Mouse (Mus musculus) embryo, embryonic 10 days (tissue): Measurements from ENCODE around the gene Slc2a2.
A peak's percentile ranks its signal among the peaks of the same experiment; 100 is the strongest.
"Not testable (repeated sequence)": the region's sequence is repeated elsewhere in the genome, so short reads cannot be mapped to it uniquely, and the experiment has no call there.

Experiments
- DNase-seq: peaks from one replicate; pipeline ENCODE4 v3.0.0-alpha.2; 2015; ENCODE audit warnings: low spot score

Gene Slc2a2

DNA sequence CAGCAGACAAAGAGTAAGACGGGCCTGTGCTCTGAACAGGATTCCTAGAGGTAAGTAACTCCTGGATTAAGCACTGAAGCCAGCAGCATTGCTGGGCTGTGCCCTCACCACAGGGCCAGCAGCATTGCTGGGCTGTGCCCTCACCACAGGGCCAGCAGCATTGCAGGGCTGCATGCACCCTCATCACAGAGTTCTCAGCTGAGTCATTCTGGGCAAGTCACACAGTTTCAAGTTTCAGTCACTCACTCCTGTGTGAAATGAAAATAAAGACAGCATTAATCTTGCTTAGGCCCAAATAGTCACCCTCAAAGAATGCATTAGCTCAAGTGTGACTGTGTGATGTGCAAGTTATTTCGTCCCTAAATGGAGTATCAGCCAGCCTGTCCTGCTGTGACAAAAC lies 37.0 kb downstream of the Slc2a2 start:
- DNase-seq: no peak

GRCm38 (mm10) chr3:28736981-28737380 lies 39.3 kb downstream of the Slc2a2 start:
- DNase-seq: no peak

- DNase-seq: no peak
Measured at GRCm38 (mm10) chr3:28740353-28740752, 42.6 kb downstream of the Slc2a2 start.

GRCm38 (mm10) chr3:28743251-28743650 lies 45.5 kb downstream of the Slc2a2 start:
- DNase-seq: no peak

DNA sequence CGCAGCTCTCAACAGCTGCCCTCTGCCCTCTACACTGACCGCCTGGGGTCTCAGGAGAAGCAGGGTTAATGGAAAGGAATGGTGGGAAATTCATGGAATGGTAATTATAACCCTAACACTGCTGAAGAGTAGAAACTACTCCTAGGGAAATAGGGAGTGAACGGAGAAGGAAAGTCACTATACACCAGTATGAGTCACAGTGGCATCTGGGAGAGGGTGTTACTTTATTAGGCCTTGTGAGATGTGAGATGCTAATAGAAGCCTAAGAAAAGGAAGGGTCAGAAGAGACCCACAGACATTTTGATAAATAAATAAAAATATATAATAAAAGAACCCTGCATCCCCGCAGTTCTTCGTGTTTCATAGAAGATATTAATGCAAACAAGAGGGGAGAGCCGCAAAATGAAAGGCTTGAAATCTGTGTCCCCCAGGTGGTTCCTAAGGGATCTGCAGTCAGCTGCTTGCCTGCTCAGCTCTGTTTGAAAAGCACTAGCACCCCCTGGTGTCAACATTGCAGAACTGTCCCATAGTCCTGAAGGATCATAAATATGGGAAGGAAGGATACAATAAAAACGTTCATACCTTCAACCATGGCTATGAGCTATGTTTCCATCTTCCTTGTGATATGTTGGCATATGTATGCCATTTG lies 48.3 kb downstream of the Slc2a2 start:
- peak; percentile 90 for DNase-seq

- DNase-seq: no peak
Measured at GRCm38 (mm10) chr3:28748151-28748550, 50.4 kb downstream of the Slc2a2 start.

DNA sequence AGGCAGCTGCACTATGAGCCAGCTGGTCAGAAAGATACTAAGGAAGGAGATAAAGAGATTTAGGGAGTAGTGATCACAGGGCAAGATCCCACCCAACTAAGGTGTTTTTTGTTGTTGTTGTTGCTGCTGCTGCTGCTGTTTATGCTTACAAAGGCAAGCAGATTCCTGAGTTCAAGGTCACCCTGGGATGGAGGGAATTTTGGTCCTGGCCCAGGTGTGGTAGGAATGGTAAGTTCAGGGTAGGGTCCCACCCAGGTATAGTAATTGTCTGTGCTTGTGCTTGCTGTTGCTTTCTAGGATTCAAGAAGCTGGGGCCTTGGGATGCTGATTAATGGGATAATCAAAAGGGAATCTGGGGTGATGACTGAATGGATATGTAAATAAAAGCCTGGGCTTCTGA lies 51.3 kb downstream of the Slc2a2 start:
- DNase-seq: no peak

DNA sequence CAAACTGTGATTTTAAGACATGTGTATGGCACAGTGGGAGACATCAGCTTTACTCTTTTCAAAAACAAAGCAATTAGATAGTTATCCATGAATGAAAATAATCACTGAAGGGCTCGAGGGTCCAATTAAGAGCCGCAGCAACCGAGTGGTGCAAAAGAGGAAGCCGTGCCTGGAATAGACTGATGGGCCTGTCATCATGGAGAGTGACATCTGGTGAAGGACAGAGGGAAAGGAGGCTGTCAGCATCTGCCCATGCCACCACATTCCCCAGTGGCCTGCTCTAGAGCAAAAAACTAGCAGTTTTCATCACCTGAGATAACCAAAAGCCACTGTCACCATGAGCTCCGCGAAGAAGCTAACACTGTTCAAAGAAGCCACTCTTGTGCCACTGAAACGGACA lies 57.8 kb downstream of the Slc2a2 start:
- DNase-seq: no peak

- no peak for DNase-seq
Measured at GRCm38 (mm10) chr3:28761225-28761789, 63.6 kb downstream of the Slc2a2 start.

DNA sequence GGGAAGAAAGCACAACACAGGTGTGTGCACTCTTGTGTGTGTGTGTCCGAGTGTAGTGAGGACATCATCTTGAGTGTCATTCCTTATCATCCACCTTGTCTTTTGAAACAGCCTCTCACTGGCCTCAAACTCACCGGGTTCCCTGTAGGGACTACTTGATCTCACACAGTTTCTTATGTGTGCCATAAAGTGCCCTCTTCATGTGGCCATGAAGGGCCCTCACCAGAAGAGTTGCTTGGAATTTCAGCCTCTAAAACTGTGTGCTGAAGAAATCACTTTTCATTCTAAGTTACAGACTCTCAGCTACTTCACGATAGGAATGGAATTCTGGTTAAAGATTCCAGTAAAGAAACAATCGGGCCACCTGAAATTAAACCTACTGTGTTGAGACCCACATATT lies 69.2 kb downstream of the Slc2a2 start:
- no peak for DNase-seq

DNA sequence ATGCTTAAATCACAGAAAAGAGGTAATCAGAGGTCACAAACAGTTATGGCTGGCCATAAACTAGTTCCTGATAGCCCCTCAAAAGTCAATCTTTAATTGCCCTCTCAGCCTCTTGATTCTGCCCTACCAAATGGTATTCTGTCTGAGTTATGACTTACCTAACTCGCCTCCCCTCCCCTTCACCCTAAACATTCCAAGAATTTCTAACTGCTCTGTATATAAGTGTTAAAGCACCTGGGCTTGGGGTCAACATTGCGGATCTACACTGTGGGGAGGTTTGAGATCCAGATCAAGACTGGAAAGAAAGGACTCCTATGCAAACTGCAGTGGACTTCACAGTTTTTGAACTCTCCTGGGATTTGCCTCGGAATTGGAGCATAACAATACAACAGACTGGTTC lies 70.5 kb downstream of the Slc2a2 start:
- no peak for DNase-seq

DNA sequence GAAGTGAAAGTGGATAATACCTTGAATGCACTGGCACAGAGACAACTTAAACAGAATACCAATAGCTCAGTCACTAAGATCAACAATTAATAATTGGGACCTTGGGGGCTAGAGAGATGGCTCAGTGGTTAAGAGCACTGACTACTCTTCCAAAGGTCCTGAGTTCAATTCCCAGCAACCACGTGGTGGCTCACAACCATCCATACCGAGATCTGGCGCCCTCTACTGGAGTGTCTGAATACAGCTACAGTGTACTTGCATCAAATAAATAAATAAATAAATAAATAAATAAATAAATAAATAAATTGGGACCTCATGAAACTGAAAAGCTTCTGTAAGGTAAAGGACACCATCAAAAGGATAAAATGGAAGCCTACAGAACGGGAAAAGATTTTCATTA lies 75.2 kb downstream of the Slc2a2 start:
- DNase-seq: not testable (repeated sequence)

GRCm38 (mm10) chr3:28775361-28775760 lies 77.7 kb downstream of the Slc2a2 start:
- no peak for DNase-seq

- no peak for DNase-seq
Measured at GRCm38 (mm10) chr3:28775958-28776357, 78.3 kb downstream of the Slc2a2 start.

DNA sequence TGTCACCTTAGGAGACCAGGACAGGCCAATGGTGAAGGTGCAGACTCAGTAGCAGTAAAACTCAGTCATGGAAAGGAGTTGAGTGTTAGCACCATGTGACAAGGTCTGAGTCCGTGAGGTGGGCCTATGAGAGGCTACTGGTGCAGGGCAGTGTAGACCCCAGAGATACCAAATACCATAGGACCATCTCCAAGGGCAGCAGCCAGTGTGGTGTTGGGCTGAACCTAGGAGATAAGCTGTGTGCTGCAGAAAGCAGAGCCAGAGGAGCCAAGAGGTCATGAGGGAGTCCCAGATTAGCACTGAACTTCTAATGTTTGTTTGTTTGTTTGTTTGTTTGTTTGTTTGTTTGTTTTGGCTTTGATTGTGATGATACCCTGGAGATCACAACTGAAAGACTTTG lies 78.8 kb downstream of the Slc2a2 start:
- DNase-seq: no peak

DNA sequence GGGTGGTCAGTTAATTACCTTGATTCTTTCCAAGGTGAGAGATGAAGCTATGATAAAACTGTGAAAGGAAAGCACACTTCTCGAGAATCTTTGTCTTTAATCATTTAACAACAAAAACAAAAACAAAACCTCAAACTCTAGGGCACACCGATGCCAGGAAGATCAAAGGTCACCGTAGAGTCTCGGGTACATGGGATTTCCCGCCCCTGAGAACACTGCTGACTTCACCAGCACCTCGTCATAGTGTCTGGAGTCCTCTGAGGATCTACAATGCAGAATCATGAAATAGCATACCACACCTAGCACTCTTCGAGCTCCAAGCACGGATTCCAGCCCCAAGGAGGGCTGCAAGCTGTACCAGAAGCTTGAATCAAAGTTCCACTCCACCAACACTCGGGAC lies 82.8 kb downstream of the Slc2a2 start:
- no peak for DNase-seq
